Mouse (Mus musculus): ENCODE measurements around the gene Plk3.
A peak's percentile ranks its signal among the peaks of the same experiment; 100 is the strongest.
"Not testable (repeated sequence)": the region's sequence is repeated elsewhere in the genome, so short reads cannot be mapped to it uniquely, and the experiment has no call there.

Gene Plk3

DNA sequence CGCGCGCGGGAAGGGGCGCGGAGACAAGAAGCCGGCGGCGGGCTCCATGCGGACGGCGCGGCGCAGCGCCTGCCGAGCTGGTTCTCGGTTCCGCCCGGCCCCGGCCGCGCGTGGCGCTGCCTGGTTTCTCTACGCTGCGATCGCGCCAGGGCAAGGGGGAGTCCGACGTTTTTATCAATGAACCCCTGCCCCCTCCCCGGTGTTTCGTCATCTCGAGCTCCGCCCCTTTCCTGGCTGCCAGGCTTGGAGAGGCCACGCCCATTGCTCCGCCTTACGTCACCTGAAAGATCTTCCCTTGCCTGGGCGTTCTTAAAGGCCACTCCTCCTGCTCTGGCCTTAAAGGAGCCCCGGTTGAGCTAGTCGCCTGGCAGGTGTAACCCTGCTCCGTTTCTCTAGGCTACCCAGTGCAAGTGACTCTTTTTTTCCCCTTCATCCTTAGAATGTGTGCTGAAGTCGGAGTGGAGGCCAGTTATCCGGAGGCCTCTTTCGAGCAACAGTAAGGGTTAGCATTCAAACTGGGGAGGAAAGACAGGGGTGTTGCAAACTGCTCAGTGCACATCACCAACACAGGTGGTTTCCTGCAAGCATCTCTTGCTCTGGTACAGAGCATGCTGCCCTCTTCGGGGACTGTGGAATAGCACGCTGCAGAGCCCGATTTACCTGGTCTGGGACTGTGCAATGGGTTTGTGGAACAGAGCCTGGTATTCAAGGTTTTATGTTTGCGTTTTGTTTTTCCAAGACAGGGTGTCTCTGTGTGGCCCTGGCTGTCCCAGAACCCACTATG lies at the start of gene Plk3:
TSS of gene Plk3 (minus strand) at position 147 of the 784 bp plus-strand sequence.
- peak; percentile 99 for DNase-seq (ENCODE audit: low spot score)

GRCm38 (mm10) chr4:117182759-117183096 lies 49.0 kb upstream of the Plk3 start:
- DNase-seq (ENCODE audit: low spot score): not testable (repeated sequence)

DNA sequence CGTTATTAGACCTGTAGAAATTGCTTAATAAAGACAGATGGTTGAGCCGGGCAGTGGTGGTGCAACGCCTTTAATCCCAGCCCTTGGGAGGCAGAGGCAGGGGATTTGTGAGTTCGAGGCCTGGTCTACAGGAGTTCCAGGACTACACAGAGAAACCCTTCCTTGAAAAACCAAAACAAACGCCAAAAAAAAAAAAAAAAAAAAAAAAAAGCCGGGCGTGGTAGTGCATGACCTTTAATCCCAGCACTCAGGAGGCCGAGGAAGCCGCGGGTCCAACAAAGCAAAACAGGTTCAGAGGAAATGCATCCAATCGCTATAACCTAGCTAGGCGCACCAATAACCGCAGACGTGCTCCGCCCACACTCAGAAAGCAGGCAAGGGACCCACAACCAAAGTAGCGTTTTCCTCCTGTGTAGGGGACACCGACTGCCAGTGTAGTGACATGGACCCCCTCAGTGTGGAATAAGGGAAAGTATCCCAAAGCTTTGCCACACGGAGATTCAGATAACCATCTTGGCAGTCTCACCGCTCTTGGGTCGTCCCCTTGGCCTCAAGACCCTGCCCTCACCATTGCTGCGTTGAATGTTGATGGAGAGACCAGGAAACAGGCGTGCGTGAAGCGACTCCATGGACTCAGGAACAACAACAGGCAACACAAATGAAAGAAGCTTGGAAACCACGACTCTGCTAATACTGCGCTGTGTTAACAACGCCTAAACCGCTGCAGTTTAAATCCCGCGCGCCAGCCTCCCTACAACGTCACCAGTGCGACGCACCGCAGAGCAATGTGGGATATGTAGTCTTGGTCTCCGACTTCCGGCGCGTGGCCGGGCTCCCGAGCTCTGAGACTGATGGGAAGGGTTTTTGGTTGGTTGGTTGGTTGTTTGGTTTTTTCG lies 48.3 kb upstream of the Plk3 start, which contains the start of gene Kif2c:
TSS of gene Kif2c (minus strand) at position 777 of the 896 bp plus-strand sequence.
- peak; percentile 96 for DNase-seq (ENCODE audit: low spot score)

DNA sequence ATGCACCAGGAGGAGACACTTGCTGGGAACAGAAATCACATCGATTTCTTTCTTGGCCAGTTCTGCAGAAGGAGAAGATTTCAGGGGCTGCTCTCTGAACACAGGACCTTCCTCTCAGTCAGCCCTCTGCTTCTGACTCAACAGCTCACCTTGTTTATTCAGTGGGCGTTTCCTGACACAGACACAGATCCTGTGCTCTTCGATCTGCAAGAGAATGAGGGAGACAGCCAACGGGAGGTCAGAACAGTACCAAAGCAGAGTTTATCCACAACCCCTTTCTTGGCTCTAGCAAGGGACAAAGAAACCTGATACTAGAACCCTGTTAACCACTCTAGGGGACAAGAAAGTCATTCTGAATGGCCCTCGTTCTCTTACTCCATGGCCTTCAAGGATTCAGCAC lies 36.2 kb upstream of the Plk3 start:
- DNase-seq (ENCODE audit: low spot score): no peak

DNA sequence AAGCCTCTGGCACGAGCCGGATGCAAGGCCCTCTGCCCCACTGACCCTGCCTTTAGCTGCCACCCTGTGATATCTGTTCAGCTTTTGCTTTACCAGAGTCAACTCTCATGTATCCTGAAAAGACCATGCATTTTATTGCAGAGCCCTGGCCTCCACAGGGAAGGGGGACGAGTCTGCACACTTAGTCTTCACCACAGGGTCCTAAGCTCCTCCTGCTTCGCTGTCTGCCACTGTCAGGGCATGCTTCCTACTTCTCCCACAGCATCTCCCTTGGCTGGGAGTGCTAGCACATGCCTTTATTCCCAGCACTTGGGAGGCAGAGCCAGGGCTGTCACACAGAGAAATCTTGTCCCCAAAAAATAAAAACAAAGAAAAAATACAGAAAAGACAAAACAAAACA lies 27.4 kb upstream of the Plk3 start:
- DNase-seq (ENCODE audit: low spot score): no peak

DNA sequence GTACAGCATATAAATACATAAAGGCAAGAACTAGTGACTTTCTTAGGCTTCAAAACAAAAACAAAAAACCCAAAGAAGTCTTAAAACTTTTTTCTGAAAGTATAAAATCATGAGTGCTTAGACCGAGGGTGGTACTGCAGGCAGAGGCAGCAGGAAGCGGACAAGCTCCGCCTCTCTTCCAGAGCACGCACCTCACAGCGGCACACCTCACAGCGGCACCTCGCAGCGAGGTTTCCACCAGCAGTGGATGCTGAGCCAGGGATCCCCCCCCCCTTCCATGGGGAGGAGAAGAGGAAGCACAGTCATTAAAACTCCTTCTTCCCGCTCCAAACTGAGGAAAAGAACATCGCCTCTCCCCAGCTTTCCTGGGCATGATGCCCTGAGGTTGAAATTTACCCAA lies 25.9 kb upstream of the Plk3 start:
- DNase-seq (ENCODE audit: low spot score): no peak

- DNase-seq (ENCODE audit: low spot score): no peak
These were observed 22.6 kb upstream of the Plk3 start for GRCm38 (mm10) chr4:117156372-117156771.

DNA sequence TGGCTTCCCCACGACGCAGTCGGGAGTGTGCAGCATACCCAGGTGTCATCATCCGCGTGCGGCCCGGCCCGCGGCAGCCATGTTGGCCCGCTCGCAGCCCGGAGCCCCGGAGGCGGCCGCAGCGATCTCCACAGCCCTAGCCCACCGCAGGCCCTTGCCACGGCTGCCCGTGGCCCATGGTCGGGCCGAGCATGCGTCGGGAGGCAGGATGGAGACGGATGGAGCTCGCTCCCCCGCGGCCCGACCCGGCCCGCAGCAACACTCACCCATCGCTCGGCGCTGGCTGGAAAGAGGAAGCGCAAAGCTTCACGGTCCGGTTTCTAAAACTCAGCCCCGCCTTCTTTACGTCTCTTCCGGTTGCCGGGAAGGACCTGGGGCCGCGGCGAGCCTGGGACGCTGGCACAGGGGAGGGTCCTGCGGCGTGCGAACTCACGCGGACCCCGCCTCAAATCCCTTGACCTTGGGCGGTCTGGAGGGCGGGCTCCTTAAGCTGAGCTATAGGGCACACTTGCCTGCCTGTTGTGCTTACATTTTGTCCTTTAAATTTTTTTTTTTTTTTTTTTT lies 22.1 kb upstream of the Plk3 start, which contains the start of gene Rps8:
TSS of gene Rps8 (minus strand) at position 452 of the 564 bp plus-strand sequence.
- DNase-seq (ENCODE audit: low spot score): peak; percentile 92

GRCm38 (mm10) chr4:117155020-117155791 lies 21.4 kb upstream of the Plk3 start:
- no peak for DNase-seq (ENCODE audit: low spot score)

- DNase-seq (ENCODE audit: low spot score): no peak
These were observed 19.0 kb upstream of the Plk3 start for GRCm38 (mm10) chr4:117152714-117153113.

DNA sequence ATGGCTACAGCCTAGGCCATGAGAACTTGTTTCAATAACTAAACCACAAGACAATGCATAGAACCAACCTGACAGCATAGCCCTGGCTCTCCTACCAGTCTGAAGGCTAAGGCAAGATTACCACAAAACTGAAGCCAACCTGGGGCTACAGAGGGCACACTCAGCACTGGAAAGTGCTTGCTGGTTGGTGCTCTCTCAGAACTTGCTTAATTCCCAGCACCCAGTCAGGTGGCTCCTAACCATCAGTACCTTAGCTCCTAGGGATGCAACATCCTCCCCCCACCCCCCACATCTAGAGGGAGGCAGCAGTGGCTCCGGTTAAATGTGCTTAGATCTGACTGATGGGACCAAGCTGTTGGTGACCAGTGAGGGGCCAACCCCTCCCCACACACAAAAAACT lies 17.7 kb upstream of the Plk3 start:
- DNase-seq (ENCODE audit: low spot score): no peak

DNA sequence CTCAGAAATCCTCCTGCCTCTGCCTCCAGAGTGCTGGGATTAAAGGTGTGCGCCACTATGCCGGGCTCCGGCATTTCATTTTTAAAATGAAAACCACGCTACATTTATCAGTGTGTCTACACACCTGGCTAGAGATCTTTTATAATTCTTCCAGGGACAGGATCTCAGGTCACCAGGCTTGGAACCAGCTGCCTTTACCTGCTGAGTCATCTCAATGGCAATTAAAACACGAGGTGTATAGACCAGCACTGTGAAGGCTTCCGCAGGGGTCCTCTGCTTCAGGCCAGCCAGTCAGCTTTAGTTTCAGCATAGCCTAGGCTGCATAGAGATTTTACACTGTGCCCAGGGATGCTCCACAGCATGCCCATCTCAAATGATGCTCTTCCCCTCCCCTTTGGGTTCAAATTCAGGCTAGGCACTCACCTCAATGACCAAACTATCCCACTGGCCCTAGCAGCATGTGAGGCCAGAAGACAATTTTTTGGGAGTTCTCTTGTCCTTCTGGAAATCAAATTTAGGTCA lies 16.5 kb upstream of the Plk3 start:
- DNase-seq (ENCODE audit: low spot score): no peak

- DNase-seq (ENCODE audit: low spot score): no peak
These were observed 15.8 kb upstream of the Plk3 start for GRCm38 (mm10) chr4:117149291-117150211.

DNA sequence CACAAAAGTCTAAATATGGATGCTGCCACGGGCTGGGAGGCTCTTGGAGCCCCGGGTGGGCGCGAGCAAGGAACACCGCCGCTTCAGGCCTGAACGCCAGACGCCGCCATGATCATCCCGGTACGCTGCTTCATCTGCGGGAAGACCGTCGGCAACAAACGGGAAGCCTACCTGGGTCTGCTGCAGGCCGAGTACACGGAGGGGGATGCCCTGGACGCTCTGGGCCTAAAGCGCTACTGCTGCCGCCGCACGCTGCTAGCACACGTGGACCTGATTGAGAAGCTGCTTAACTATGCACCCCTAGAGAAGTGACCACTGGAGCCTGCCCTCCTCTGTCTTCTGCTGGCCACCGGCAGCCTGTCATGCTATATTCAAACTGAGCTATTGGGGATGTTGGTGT lies 15.1 kb upstream of the Plk3 start:
- DNase-seq (ENCODE audit: low spot score): no peak

GRCm38 (mm10) chr4:117148047-117148713 lies 14.4 kb upstream of the Plk3 start:
- DNase-seq (ENCODE audit: low spot score): no peak

GRCm38 (mm10) chr4:117146176-117146575 lies 12.4 kb upstream of the Plk3 start:
- peak; percentile 94 for DNase-seq (ENCODE audit: low spot score)

DNA sequence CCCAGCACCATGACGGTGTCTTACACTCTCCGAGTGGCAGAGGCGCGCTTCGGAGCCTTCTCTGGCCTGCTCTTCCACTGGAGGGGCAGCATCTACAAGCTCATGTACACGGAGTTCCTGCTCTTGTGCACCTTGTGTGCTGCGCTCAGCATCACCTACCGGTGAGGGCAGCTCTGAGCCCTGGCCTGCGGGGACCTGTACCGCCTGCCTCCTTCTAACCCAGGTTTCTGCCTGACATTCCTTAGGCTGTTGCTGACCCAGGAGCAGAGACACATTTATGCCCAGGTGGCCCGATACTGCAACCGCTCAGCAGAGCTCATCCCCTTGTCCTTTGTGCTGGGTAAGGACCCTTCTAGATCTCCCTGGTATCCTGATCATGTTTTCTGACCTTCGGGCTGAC lies 11.5 kb upstream of the Plk3 start:
- DNase-seq (ENCODE audit: low spot score): no peak

- no peak for DNase-seq (ENCODE audit: low spot score)
These were observed 9.3 kb upstream of the Plk3 start for GRCm38 (mm10) chr4:117143023-117143422.

GRCm38 (mm10) chr4:117140613-117141012 lies 6.8 kb upstream of the Plk3 start:
- peak; percentile 65 for DNase-seq (ENCODE audit: low spot score)

GRCm38 (mm10) chr4:117139217-117139612 lies 5.5 kb upstream of the Plk3 start:
- DNase-seq (ENCODE audit: low spot score): peak; percentile 70
